Mouse (Mus musculus): ENCODE measurements around the gene Lrig1.

GRCm38 (mm10) chr6:94640297-94640696, 59.7 kb downstream of the Lrig1 start:
- TF ChIP-seq CTCF (IDR thresholded peaks at IDR 0.05; ENCODE audit: extremely low read depth, insufficient read depth, insufficient read length, insufficient replicate concordance) (no peak), POLR2A (IDR thresholded peaks at IDR 0.05; ENCODE audit: low read depth, low read length) (no peak)

All from spleen, adult 2 months (tissue).